Mouse (Mus musculus) limb, embryonic 12.5 days (tissue): ENCODE measurements around the gene Nmnat2. TPM values are rescaled to one million over a fixed set of nuclear protein-coding genes. Genes with fewer than 3 reads are reported as not detected.

Experiments
- ATAC-seq: fragments of 200-750 bp; cut with Nextera tagmentation; 2 replicates; pipeline ENCODE4 v1.8.0; 2017; ENCODE audit warnings: low read depth, moderate TSS enrichment; ENCODE audit not compliant: insufficient number of reproducible peaks, insufficient read depth, low FRiP score, low TSS enrichment
- H3K27ac ChIP-seq: fragments of 300-500 bp; sonication (generic); 2 replicates; pipeline ENCODE4 v1.5.1; 2016; ENCODE audit warnings: mild to moderate bottlenecking, moderate library complexity
- H3K27me3 ChIP-seq: fragments of 300-500 bp; sonication (generic); 2 replicates; pipeline ENCODE4 v1.6.1; 2016; ENCODE audit warnings: mild to moderate bottlenecking, moderate library complexity
- H3K36me3 ChIP-seq: fragments of 300-500 bp; sonication (generic); 2 replicates; pipeline ENCODE4 v1.6.1; 2016; ENCODE audit warnings: mild to moderate bottlenecking, moderate library complexity
- H3K4me1 ChIP-seq: fragments of 300-500 bp; sonication (generic); replicated peaks from 2 replicates; pipeline ENCODE4 v1.6.1; 2016
- H3K4me2 ChIP-seq: fragments of 300-500 bp; sonication (generic); 2 replicates; pipeline ENCODE4 v1.6.1; 2016; ENCODE audit warnings: mild to moderate bottlenecking, moderate library complexity
- H3K4me3 ChIP-seq: fragments of 300-500 bp; sonication (generic); replicated peaks from 2 replicates; pipeline ENCODE4 v1.5.1; 2016; ENCODE audit warnings: mild to moderate bottlenecking
- H3K9ac ChIP-seq: fragments of 300-500 bp; sonication (generic); replicated peaks from 2 replicates; pipeline ENCODE4 v1.6.1; 2016; ENCODE audit warnings: mild to moderate bottlenecking, moderate library complexity
- H3K9me3 ChIP-seq: fragments of 300-500 bp; sonication (generic); 2 replicates; pipeline ENCODE4 v1.6.1; 2016; ENCODE audit warnings: mild to moderate bottlenecking, moderate library complexity
- WGBS: fragments of 180-500 bp; shearing (Covaris S2); methylation state at CpG from one replicate; pipeline ENCODE4 v1.1.7; 2016; 5-methylcytosine and 5-hydroxymethylcytosine counted together
- polyA plus RNA-seq: library from polyadenylated mRNA; unstranded; fragments of >200 nt; fragmentation: Nextera tagmentation; extraction: Ambion mirVana; gene quantifications from 2 replicates; pipeline ENCODE4 v1.2.1, GENCODE M21; 2016

Gene Nmnat2
- polyA plus RNA-seq, 1 experiment from 2014 or later = 0.69 TPM

- 60% methylated on average over 6 of the region's 6 CpGs for WGBS
- no peaks in the 10 kb centered on the region; the same call in 1 of the 2 replicates for H3K27me3 ChIP-seq
- H3K27ac ChIP-seq = no peak overlapping the region
- no peak overlapping the region for H3K4me3 ChIP-seq
- H3K4me2 ChIP-seq = no peak overlapping the region
- H3K9me3 ChIP-seq = no peaks in the 10 kb centered on the region
- H3K9ac ChIP-seq = no peak overlapping the region
- no peak for ATAC-seq
- H3K4me1 ChIP-seq = peaks cover 29% of the 10 kb centered on the region
- H3K36me3 ChIP-seq = no peaks in the 10 kb centered on the region
These were observed 140.5 kb downstream of the Nmnat2 start for GRCm38 (mm10) chr1:153095328-153095727.

GRCm38 (mm10) chr1:153095826-153096727 lies 141.3 kb downstream of the Nmnat2 start:
- Histone ChIP-seq H3K4me1 (peaks cover 24% of the 10 kb centered on the region), H3K27ac (peak overlapping the region; percentile 17; the same call in 1 of the 2 replicates)

GRCm38 (mm10) chr1:153097017-153097675 lies 142.4 kb downstream of the Nmnat2 start:
- H3K9ac ChIP-seq = no peak overlapping the region
- H3K9me3 ChIP-seq = no peaks in the 10 kb centered on the region
- H3K27me3 ChIP-seq = no peaks in the 10 kb centered on the region; the same call in 1 of the 2 replicates
- H3K4me3 ChIP-seq = no peak overlapping the region
- no peak overlapping the region for H3K27ac ChIP-seq
- no peak for ATAC-seq
- no peaks in the 10 kb centered on the region for H3K36me3 ChIP-seq
- WGBS = 89% methylated on average over 6 of the region's 6 CpGs
- H3K4me2 ChIP-seq = no peak overlapping the region
- peaks cover 16% of the 10 kb centered on the region for H3K4me1 ChIP-seq

More at GRCm38 (mm10) chr1:153095826-153096727, 141.3 kb downstream of the Nmnat2 start:
- Histone ChIP-seq H3K36me3 (no peaks in the 10 kb centered on the region), H3K27me3 (no peaks in the 10 kb centered on the region; the same call in 1 of the 2 replicates), H3K4me3 (no peak overlapping the region), H3K4me2 (no peak overlapping the region), H3K9ac (no peak overlapping the region), H3K9me3 (no peaks in the 10 kb centered on the region)
- 10% methylated on average over 16 of the region's 16 CpGs for WGBS
- no peak for ATAC-seq

GRCm38 (mm10) chr1:153098586-153098985 lies 143.8 kb downstream of the Nmnat2 start:
- Histone ChIP-seq H3K9ac (no peak overlapping the region), H3K4me3 (no peak overlapping the region), H3K4me1 (peaks cover 16% of the 10 kb centered on the region), H3K9me3 (no peaks in the 10 kb centered on the region), H3K27me3 (no peaks in the 10 kb centered on the region; the same call in 1 of the 2 replicates), H3K4me2 (no peak overlapping the region), H3K27ac (no peak overlapping the region), H3K36me3 (no peaks in the 10 kb centered on the region)
- 57% methylated on average over 11 of the region's 11 CpGs for WGBS
- no peak for ATAC-seq

- Histone ChIP-seq H3K4me3 (no peak overlapping the region), H3K27me3 (no peaks in the 10 kb centered on the region), H3K4me1 (peaks cover 21% of the 10 kb centered on the region), H3K4me2 (no peak overlapping the region), H3K27ac (no peak overlapping the region), H3K36me3 (no peaks in the 10 kb centered on the region), H3K9me3 (no peaks in the 10 kb centered on the region), H3K9ac (no peak overlapping the region)
- ATAC-seq = no peak
- 65% methylated on average over 9 of the region's 9 CpGs for WGBS
These were observed 146.1 kb downstream of the Nmnat2 start for GRCm38 (mm10) chr1:153100912-153101311.

- Histone ChIP-seq H3K27me3 (no peaks in the 10 kb centered on the region), H3K27ac (no peak overlapping the region), H3K4me3 (no peak overlapping the region), H3K4me2 (no peak overlapping the region), H3K9ac (no peak overlapping the region), H3K4me1 (peaks cover 16% of the 10 kb centered on the region), H3K36me3 (no peaks in the 10 kb centered on the region), H3K9me3 (no peaks in the 10 kb centered on the region)
- WGBS = 45% methylated on average over 9 of the region's 9 CpGs
- no peak for ATAC-seq
These were observed 146.6 kb downstream of the Nmnat2 start for GRCm38 (mm10) chr1:153101327-153101880.

GRCm38 (mm10) chr1:153102296-153103185 lies 147.7 kb downstream of the Nmnat2 start:
- ATAC-seq = no peak
- no peaks in the 10 kb centered on the region for H3K9me3 ChIP-seq
- no peak overlapping the region for H3K4me2 ChIP-seq
- 91% methylated on average over 17 of the region's 17 CpGs for WGBS
- H3K36me3 ChIP-seq = no peaks in the 10 kb centered on the region
- no peaks in the 10 kb centered on the region for H3K27me3 ChIP-seq
- H3K27ac ChIP-seq = no peak overlapping the region
- no peak overlapping the region for H3K4me3 ChIP-seq
- H3K4me1 ChIP-seq = peaks cover 12% of the 10 kb centered on the region; the same call in 1 of the 2 replicates
- H3K9ac ChIP-seq = no peak overlapping the region

GRCm38 (mm10) chr1:153103186-153103554 lies 148.4 kb downstream of the Nmnat2 start:
- WGBS = 93% methylated on average over 8 of the region's 8 CpGs
- Histone ChIP-seq H3K27me3 (no peaks in the 10 kb centered on the region), H3K4me2 (no peak overlapping the region), H3K4me1 (peaks cover 12% of the 10 kb centered on the region; the same call in 1 of the 2 replicates), H3K9ac (no peak overlapping the region), H3K9me3 (no peaks in the 10 kb centered on the region), H3K4me3 (no peak overlapping the region), H3K36me3 (no peaks in the 10 kb centered on the region), H3K27ac (no peak overlapping the region)
- ATAC-seq = no peak

- no peak overlapping the region for H3K4me2 ChIP-seq
- H3K9me3 ChIP-seq = no peaks in the 10 kb centered on the region
- 69% methylated on average over 12 of the region's 12 CpGs for WGBS
- H3K27ac ChIP-seq = no peak overlapping the region
- peaks cover 4% of the 10 kb centered on the region; the same call in 1 of the 2 replicates for H3K4me1 ChIP-seq
- H3K9ac ChIP-seq = no peak overlapping the region
- no peaks in the 10 kb centered on the region for H3K27me3 ChIP-seq
- no peak for ATAC-seq
- H3K36me3 ChIP-seq = no peaks in the 10 kb centered on the region
- H3K4me3 ChIP-seq = no peak overlapping the region
These were observed 150.0 kb downstream of the Nmnat2 start for GRCm38 (mm10) chr1:153104804-153105203.

GRCm38 (mm10) chr1:153107866-153108265 lies 153.1 kb downstream of the Nmnat2 start:
- H3K27me3 ChIP-seq = no peaks in the 10 kb centered on the region
- no peak overlapping the region for H3K27ac ChIP-seq
- no peak overlapping the region for H3K9ac ChIP-seq
- WGBS = 40% methylated on average over 7 of the region's 7 CpGs
- peaks cover 4% of the 10 kb centered on the region; the same call in 1 of the 2 replicates for H3K4me1 ChIP-seq
- no peak overlapping the region for H3K4me3 ChIP-seq
- ATAC-seq = no peak
- H3K9me3 ChIP-seq = no peaks in the 10 kb centered on the region
- H3K36me3 ChIP-seq = no peaks in the 10 kb centered on the region
- no peak overlapping the region for H3K4me2 ChIP-seq
